Mouse (Mus musculus) stomach, postnatal 0 days (tissue): ENCODE measurements at regions not wholly inside any gene's neighbourhood (a gene's known extent, or its start where the extent isn't known, plus 50 kb on each side); places are given as distances from the start of the nearest gene placed in this dataset.

Experiments used
- CTCF ChIP-seq: IDR thresholded peaks from 2 replicates; pipeline ENCODE4 v1.5.1; 2016; ENCODE audit warnings: antibody characterized with exemption, low read depth, mild to moderate bottlenecking, moderate library complexity
- EP300 ChIP-seq: optimal IDR thresholded peaks from 2 replicates; pipeline ENCODE3; 2016; ENCODE audit warnings: antibody characterized with exemption

DNA sequence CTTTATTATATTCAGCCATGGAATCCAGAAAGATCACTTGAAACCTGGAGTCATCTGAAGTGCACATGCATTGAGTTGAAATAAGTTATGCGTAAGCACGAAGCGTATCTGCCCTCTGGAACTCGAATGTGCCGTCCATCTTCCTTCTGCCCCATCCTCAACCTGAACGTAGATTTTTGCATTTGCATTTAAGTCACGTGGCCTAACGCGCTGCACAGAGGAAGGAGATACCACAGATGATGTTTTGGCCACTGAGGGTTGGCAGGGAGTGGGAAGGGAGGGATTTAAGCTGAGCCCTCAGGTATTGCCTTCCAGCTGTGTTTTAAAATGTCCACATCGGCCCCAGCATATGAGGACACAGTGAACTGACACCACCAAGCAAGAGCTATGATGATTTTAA is 63.6 kb upstream of the Runx1 start:
- TF ChIP-seq CTCF (no peak), EP300 (no peak)
